Mouse (Mus musculus): ENCODE measurements around the gene Psmc1.

DNA sequence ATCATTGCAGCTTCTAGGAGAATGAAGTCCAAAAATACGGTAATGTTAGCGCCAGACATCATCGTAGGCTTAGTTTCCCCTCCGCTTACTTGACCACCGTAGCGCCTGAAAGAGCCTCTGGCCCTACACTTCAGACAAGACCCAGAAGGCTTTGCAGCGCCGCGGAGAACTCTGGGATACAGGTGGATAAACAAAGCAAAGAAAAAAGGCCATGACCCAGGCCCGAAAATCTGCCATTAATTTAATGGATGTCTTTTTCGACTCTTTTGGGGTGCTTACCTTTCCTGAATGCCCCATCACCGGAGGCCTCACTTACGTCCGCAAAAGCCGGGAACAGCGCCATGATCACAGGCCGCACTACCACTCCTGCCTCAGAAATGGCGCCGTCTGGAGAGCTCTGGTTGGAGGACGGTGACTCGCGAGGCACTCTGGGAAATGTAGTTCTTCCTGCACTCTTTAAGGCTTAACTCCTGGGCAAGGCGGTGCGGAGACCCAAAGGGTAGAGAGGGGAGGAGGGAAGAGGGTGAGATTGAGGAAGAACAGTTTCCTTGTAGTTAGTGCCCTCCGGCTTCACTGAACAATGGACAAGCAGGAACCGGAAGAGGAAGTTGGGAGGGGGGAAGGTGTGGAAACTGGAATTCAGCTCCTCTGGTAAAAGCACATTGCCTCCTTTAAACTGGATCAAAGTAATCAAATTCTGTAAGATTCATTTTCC, 49.5 kb downstream of the Psmc1 start, which contains the start of gene Nrde2:
- 0 out of 2 replicates have a peak, but pooled peaks have one; percentile 43 for TF ChIP-seq POLR2A (IDR thresholded peaks at IDR 0.05; ENCODE audit: borderline replicate concordance, control insufficient read depth, low read depth, low read length)
- TF ChIP-seq CTCF (IDR thresholded peaks at IDR 0.05; ENCODE audit: control insufficient read depth, insufficient read depth, low read length): no peak; the same call in 1 of the 2 replicates

Measured in bone marrow, adult 2 months (tissue).